Mouse (Mus musculus): Measurements from ENCODE around the gene Tac2.

Tac2 gene

DNA sequence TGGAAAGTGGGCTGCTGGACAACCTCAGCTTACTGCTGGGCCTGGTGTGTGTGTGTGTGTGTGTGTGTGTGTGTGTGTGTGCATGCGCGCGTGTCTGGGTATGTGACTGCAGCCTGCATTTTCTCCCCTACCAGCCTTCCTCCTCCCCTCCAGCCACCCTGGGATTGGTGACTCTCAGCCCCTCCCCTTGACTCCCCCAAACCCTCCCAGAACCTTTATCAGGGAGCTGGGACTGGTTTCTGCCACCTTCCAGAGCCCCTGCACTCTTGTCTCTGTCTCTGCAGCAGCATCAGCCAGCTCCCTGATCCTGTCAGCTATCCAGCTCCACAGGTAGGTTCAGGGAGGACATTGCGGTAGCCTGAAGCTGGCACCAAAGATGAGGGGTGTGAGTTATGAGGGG lies 858 bp downstream of the Tac2 start:
- DNase-seq (ENCODE audit: low spot score in 2 of 2), result no peak

DNA sequence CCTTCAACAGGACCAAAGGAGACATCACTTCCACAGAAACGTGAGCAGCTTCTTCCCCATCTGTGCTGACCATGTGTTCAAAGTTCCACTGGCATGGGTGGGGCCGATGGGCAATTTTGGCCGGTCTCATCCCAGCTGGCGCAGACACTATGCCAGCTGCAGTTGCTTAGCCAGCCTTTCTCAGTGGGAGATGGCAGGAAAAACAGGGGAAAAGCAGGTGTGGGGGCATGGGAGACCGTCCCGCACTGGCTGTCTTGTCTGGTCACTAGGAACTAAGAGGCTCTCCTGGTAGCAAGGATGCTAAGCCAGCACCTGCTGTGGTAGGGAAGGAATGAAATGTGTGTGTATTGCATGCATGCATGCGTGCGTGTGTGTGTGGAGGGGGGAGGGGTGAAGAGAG lies 4.2 kb downstream of the Tac2 start:
- no peak for DNase-seq (ENCODE audit: low spot score in 2 of 2)

DNA sequence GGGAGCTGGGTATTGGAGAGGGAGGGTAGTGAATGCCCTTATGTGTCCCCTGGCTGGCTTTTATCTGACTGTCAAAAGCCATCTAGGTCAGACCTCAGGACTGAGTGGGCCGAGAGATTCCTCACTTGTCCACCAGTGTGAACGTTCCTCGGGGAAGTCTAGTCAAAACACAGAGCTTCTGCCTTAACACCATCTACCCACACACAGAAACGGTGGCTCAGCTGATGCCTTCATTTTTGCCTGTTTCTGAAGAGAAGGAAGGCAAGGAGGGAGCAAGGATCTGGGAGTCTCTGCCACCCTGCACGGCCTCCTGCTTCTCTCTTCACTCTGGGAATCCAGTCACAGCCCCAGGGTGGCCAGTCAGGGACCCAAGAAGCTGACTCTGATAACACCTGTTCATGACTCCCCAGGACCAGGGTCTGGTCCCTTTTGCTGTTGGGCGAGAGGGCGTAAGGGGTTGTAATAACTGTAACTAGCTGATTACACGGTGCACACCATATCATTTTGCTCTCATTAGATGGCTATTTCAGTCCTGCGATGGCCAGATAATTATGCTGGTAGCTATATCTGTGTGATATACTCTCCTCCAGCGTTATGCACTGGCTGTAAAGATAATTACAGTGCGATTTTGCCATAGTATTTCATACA lies 6.1 kb downstream of the Tac2 start:
- DNase-seq (ENCODE audit: low spot score in 2 of 2), result no peak

DNA sequence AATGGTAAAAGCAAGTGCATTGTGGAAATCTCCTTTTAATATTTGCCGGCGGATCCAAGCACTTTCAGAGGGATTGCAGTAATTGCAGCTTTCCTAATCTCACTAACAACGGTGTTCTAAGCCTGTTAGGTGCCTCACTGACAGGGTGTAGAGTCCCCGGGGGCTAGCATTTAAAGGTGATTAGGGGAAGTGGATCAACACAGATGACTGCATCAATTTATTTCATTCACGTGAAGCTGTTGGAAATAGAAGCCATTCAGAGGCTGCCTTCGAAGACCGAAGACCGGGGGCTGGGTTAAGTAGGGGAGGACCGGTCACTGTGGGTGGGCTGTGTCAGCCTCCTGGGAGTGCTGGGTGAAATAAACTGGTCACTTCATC lies 6.6 kb downstream of the Tac2 start:
- no peak for DNase-seq (ENCODE audit: low spot score in 2 of 2)

DNA sequence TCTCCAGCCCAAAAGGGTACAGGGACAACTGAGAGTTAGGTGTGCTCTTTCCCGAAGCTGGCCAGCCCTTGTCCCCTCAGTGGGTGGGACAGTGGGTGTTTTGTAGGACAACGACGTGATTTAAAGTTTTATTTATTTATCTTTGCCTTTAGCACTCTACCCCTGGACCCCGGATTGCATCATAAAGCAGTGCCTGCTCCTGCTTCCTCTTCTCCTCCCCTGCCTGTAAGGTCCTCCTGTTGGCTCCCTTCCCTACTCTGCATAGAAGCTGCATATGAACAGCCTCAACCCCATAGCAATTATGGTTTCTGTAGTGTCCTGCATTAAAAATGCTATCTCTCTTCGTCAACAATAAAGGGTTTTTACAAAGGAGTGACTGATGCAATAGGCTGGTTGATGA lies 7.1 kb downstream of the Tac2 start:
- no peak for DNase-seq (ENCODE audit: low spot score in 2 of 2)

DNA sequence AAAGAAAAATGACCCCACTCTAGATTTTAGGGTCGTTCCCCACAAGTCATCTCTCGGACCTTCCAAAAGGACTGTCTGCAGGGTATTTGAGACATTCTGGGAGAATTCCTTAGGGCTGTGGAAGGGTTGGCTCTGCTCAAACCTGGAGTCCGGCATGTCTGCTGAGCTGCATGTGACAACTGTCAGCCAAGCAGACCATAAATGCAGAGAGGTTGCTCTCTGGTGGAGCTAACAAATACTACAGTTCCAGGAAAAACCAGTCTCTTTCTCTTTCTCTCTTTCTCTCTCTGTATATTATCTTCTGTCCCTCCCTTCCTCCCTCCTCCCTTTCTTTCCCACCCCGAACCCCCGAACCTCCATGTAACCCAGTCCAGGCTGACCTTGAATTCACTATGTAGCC lies 10.2 kb downstream of the Tac2 start:
- no peak for DNase-seq (ENCODE audit: low spot score in 2 of 2)

DNA sequence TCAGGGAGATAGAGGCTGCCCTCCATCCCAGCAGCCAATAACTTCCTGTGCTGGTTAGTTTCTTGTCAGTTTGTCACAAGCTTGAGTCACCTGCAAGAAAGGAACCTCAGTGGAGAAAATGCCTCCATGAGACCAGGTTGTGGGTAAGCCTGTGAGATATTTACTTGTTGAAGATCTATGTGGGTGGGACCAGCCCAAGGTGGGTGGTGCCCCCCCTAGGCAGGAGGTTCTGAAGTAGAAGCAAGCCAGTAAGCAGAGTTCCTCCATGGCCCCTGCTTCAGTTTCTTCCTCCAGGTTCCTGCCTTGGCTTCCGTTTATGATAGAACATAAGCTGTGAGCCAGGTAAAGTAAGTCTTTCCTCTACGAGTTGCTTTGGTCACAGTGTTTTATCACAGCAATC lies 12.0 kb downstream of the Tac2 start:
- DNase-seq (ENCODE audit: low spot score in 2 of 2), result no peak

DNA sequence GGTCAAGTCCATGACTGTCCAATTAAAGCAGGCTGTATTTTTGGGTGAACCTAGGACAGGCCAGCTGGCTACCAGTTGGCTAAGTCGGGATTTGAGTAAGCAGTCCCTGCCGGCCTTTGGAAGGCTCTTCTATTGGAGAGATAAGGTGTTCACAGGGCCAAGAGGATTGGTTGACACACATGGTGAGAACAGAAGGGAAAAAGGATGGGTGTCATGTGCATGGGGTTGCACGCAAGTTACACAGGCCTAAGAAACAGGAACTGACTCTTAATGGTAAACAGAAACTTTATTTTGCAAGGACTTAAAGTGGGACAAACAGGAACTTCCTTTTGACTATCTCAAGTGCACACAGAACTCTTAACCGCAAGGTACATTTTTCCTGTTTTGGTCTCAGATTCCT lies 12.6 kb downstream of the Tac2 start:
- DNase-seq (ENCODE audit: low spot score in 2 of 2), result no peak

DNA sequence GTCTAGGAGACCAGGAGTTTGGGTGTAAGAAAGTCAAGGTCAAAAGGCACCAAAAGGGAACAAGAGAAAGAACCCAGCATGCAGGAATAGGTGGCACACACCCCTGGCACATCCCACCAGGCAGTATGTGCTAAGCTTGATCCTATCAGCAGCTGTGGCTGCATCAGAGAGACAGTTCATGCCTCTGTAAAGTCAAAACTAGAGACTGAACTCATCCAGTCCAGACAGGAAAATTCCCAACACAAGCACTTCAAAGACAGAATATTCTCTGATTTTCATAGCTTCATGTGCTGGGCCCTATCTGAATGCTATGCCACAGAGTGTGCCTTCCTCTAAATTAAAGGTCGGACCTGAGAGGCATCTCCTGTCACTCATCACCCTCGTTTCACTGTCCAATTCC lies 13.3 kb downstream of the Tac2 start:
- DNase-seq (ENCODE audit: low spot score in 2 of 2), result no peak

DNA sequence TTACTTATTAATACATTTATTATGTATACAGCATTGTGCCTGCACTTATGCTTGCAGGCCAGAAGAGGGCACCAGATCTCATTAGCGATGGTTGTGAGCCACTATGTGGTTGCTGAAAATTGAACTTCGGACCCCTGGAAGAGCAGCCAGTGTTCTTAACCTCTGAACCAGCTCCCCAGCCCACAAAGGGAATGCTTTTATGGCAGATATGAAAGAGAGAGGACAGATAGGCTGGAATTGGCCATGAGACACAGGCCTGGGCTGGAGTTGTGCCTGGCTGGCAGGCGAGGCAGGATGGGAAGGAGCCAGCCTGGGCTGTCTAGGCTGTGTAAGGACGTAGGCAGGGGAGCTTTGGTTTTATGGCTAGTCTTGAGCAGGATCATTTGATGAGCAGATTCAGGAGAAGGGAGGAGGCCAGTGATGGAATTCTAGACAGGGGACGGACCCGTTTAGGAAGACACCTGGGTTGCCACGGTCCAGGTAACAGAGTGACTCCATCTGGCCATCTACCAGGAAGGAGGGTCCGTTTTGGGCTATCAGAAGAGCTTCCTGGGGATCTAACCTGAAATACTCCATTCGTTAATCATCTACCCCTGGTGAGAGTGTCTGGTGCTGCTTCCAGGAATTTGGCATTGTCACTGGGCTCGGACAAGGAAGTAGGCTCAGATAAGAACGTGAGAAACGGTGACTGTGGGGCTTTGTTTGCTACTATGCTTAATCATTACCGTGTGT lies 14.0 kb downstream of the Tac2 start:
- peak; percentile 51 to 76 for DNase-seq (ENCODE audit: low spot score in 2 of 2)

DNA sequence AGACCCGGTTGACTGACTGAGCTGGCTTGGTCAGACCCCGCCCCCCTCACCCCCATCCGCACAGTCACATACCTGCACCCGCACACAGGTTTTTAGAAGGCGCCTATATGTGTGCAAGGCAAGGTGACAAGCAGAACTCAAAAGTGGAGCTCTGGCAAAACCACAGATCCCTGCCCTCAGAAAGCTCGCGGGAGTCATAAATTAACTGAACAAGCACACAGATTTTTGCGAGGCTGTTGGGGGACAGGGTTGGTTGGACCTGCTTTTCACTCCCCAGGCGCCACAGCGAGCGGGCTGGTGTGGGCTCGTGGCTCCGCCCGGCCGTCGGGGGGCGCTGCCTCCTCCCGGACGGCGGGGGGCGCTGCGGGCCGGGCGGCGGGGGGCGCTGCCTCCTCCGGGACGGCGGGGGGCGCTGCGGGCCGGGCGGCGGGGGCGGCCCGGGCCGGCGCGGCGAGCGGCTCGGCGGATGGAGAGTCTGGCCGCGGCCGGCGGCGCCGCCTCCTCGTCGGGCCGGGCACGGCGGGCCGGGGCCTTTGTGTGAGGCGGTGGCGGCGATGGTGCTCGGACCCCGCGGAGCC lies 14.9 kb downstream of the Tac2 start, which contains the start of gene Zbtb39:
TSS of gene Zbtb39 (plus strand) at position 456 of the 578 bp plus-strand sequence.
- DNase-seq (ENCODE audit: low spot score in 2 of 2), result peak; percentile 74 to 82

DNA sequence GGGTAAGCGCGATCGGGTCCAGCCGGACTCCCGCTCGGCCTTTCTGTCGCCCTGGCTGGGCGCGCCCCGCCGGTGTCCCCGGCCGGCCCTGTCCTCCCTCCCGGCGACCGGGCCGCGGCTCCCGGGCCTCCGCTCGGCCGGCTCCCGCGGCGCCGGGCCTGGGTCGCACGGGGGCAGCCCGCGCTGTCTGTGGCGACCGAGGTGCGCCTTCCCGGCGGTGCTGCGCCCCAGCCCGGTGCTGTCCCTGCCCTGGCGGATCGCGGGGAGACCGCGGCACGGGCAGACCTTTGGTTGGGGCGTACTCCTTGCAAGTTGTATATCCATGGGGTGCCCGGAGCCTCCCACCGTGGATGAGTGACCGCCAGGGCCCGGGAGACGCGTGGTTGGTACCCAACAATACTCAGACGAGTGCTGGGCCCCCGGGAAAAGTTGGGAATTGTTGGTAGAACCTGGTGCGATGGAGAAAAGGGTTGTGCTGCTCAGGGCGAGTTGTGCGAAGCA lies 15.4 kb downstream of the Tac2 start:
- DNase-seq (ENCODE audit: low spot score in 2 of 2), result peak; percentile 53 to 66

DNA sequence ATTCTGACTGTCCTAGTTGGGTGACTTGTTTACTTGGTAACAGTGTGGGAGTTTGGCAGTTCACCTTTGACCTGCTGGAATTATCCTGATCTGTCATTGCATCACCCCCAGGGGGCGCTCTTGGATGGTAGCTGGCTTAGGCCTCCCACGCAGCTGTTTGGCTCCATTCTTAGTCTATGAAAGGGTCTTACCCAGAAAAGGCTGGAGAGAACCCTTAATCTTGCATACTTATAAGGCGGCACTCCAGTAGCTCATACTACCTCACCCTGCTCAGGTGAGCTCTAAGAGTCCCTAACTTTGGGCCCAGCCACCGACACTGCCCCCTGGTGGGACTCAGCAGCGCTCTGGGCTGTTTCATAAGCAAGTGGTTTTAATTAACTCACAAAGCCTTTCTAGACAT lies 20.4 kb downstream of the Tac2 start:
- DNase-seq (ENCODE audit: low spot score in 2 of 2), result peak in 1 of 2 experiments; percentile 68

DNA sequence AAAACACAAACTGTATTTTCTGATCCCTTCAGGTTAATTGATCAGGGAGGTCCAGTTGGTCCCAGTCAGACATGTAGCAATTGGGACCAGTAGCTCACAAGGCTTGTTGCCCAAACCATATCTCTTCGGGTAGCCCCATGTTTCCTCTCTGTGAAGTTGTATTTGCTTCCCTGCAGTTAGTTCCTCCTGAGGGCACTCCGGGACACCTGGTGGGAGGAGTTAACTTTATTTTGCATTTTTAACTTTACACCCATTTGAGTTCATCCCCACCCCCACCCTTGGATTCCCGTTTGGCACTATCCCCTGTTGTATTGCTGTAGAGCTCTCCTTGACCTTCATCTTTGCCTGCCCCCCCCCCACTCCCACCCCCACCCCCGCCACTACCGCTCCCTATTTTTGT lies 21.6 kb downstream of the Tac2 start:
- DNase-seq (ENCODE audit: low spot score in 2 of 2), result no peak

DNA sequence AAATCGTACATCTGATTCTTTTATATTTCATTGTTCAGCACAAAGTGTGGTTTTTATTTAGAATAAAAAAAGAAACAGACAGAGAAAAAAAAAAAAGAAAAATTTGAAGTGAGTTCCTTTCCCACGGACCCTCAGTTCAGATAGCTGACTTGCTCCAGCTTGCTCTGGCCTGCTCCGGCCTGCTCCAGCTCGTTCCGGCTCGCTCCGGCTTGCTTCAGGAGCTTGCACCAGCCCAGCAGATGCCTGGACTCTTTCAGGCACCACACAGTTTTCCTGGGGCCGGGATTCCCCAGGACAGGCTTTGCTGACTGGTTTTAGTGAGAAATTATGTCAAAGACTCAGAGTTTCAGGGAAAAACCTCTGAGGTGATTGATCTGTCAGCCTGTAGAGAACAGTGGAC lies 23.0 kb downstream of the Tac2 start:
- no peak for DNase-seq (ENCODE audit: low spot score in 2 of 2)

DNA sequence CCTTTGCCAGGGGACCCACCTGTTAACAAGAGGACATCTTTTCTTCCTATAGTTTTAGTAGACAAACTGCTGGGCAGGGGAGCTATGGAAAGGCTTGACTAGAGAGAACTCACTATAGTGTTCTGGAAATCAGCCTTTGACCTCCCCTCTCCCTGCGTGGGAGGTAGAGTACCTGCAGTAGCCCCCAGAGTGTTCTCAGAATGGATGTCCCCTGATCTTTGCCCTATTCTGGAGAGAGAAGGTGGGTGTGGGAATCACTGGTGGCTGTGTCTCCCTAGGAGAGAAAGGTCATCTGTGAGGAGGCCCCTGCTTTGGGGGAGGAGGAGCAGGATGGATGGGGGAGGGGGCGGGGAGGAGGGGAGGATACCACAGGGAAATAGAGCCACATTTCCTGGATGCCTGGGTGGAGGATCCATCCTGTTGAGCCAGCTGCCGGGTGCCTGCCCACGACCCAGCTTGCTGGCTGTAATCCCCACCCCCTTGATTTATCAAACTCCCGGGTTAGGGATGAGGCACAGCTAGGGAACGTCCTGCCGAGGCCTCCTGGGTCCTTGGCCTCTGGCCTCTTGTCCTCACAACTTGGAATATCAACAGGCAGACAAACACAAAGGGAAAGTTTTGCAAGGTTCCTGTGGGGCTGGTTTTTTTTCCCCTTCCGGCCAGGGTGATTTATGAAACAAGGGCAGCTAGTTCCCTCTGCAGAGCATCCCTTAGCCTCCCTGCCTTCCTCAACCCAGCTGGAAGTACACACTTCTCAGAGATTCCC lies 24.8 kb downstream of the Tac2 start:
- DNase-seq (ENCODE audit: low spot score in 2 of 2), result no peak

DNA sequence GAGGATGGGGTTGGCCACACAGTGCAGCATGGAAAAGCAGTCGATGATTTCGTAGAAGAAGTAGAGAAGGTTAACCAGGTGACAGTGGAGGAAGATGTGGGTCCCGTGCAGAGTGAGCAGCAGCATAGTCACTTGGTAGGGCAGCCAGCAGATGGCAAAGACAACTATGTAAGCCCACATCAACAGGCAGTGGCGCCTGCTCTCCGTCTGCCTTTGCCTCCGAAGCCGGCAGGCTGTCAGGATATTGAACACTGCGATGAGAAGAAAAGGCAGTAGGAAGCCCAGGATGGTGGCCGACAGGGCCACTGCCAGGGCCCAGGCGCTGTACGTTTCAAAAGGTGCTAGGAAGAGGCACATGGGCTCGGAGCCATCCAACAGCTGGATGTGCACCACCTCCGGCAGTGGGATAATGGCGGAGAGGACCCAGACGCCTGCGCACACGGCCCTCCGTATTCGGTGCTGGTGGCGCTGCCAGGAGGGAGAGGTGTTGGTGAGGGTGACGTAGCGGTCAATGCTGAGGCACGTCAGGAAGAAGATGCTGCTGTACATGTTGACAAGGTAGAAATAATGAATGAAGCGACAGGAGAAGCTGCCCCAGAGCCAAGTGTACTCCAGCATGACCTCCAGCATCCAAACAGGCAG lies 26.0 kb downstream of the Tac2 start:
- no peak for DNase-seq (ENCODE audit: low spot score in 2 of 2)

DNA sequence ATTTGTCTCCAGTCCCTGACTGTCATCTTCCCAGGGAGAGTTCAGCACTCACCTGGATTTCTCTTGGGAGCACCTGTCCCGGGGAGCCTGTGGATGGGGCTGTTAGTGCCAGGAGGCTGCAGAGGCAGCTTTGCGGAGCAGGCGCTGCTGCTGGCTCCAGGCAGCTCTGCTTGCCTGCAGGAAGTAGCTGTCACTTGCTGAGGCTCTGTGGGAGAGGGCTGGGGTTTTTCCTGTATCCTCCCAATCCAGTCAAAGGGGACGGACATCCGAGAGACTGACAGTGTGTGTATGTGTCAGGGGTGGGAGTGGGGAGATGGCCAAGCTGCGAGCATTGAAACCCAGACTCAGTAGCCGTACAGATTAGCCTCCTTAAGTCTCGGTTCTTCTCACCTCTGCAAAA lies 27.3 kb downstream of the Tac2 start, which contains the start of gene Gpr182:
TSS of gene Gpr182 (minus strand) at position 185 of the 400 bp plus-strand sequence.
- DNase-seq (ENCODE audit: low spot score in 2 of 2), result peak in 1 of 2 experiments; percentile 17

DNA sequence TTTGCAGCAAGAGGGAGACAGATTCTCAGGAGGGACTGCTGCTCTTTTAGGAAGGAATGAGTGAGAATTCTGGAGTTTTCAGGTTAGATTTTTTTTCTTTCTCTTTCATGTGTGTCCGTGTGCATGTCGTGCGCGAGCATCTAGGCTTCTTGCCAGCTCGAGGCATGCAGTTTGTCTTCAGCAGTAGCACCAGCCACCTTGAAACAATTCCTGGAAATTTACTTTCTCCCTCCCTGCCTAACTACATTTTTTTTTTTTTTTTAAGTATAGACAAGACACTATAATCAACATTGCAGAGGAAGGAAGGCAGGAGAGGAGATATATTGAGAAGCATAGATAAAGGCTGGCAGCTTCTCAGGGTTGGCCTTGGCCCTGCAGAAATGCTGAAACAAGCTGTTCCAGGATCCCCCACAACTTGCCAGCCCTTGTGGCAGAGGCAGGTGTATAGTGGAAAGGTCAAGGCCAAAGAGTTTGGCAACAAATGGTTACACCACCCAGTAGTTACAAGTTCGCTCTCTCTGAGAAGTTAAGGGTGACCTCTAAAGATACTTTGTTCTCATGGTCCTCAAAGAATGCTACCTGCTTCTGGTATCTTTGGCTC lies 30.4 kb downstream of the Tac2 start:
- DNase-seq (ENCODE audit: low spot score in 2 of 2), result peak in 1 of 2 experiments; percentile 7

DNA sequence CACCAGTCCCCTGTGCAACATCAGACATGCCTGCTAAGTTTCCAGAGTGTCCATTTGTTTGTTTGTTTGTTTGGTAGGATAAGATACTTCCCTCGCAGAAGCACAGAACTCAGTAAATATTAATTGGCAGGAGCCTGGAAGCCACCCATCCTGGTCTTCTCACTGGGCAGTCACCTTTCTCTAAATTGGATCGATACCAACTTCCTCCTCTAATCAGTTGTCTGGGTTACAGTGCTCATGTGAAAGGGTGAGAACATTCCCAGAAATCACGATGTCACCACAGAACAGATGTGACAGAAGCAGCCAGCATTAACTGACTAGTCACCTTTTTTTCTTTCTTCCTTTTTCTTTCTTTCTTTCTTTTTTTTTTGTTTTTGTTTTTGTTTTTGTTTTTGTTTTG lies 31.0 kb downstream of the Tac2 start:
- peak in 1 of 2 experiments; percentile 3 for DNase-seq (ENCODE audit: low spot score in 2 of 2)

DNA sequence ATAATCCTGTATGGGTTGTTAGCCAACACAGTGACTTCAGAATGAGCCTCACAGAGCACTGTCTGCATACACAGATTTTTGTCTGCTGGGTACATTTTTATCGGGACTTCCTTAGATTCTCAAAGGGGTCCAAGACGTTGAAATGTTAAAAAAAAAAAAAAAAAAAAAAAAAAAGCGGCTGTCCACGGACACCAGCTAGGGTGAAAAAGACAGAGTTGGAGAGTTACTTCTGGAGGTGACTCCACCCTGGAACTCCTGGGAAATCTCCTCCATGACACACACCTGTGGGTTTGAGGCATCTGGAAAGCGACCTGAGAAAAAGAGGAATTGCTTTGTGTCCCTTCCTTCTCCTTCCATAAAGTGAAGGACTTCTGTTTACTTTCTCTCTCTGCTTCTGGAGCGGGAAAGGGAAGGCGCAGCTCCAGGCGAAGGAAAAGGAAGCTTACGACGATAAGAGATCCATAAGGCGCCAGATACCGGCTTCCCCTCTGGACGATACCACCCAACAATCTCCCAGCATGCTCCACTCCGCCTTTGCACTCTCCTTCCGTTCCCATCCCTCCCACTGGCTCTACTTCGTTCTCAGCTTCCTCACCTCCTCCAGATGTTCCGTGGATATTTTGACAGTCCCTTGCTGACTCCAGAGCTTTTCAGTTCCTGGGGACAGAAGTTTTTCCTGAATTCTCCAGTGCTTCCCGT lies 31.6 kb downstream of the Tac2 start:
- peak in 1 of 2 experiments; percentile 16 for DNase-seq (ENCODE audit: low spot score in 2 of 2)
